Mouse (Mus musculus) macrophage (primary cell): ENCODE data around the gene Arl13a. TPM values are rescaled to one million over a fixed set of nuclear protein-coding genes. Genes with fewer than 3 reads are reported as not detected.
"Not testable (repeated sequence)": the region's sequence is repeated elsewhere in the genome, so short reads cannot be mapped to it uniquely, and the experiment has no call there.

ENCODE experiments used
- H3K27ac ChIP-seq: fragments of 350-480 bp; formaldehyde crosslinking; 2 replicates; pipeline ENCODE4 v1.9.0; 2021
- H3K36me3 ChIP-seq: fragments of 350-480 bp; formaldehyde crosslinking; 2 replicates; pipeline ENCODE4 v1.9.0; 2021; ENCODE audit errors: inconsistent target
- H3K4me3 ChIP-seq: fragments of 350-480 bp; formaldehyde crosslinking; 2 replicates; pipeline ENCODE4 v1.9.0; 2021; ENCODE audit errors: inconsistent target
- H3K79me2 ChIP-seq: fragments of 350-480 bp; formaldehyde crosslinking; 2 replicates; pipeline ENCODE4 v1.9.0; 2021; ENCODE audit errors: inconsistent target
- WGBS: methylation state at CpG from one replicate; pipeline ENCODE4 v1.1.7; 2026; ENCODE audit warnings: inconsistent platforms; ENCODE audit not compliant: missing documents; 5-methylcytosine and 5-hydroxymethylcytosine counted together
- polyA plus RNA-seq: library from polyadenylated mRNA; stranded (reverse); fragments of 250-400 nt; gene quantifications from 3 replicates; pipeline ENCODE4 v1.2.4, GENCODE M21; 2018; ENCODE audit warnings: inconsistent platforms
- total RNA-seq, 78 experiments: library from RNA; depleted of rRNA; stranded (reverse); fragments of 250-400 nt; gene quantifications; 1 replicate in 9 of 78; 2 replicates in 24 of 78; 3 replicates in 43 of 78; 4 replicates in 2 of 78; pipeline ENCODE4 v1.2.4; 2018; ENCODE audit warnings: inconsistent platforms in 56 of 78

Arl13a gene
- not detected for total RNA-seq (2018; cell fraction: chromatin; rRNA removed)
- not detected for total RNA-seq (2018; cell fraction: cytosol; rRNA removed)
- total RNA-seq (2018; cell fraction: nucleus; rRNA removed): not detected
- not detected in 3 replicates for polyA plus RNA-seq

DNA sequence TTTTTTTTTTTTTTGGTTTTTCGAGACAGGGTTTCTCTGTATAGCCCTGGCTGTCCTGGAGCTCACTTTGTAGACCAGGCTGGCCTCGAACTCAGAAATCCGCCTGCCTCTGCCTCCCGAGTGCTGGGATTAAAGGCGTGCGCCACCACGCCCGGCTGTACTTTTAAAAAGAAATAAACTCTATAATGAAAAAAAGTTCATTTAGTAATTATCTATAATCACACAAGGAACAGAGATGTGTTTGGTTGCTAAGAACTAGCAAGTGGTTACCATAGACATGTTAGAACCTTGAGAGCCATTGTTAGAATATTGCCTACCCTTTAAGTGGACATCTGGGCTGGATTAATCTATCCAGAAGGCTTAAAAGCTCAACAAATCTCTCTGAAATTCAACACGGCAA is at the start of gene Arl13a:
Gene Arl13a, plus strand, starts transcription at position 301 of the 400 bp plus-strand sequence.
- not testable (repeated sequence) for H3K36me3 ChIP-seq, H3K27ac ChIP-seq, H3K4me3 ChIP-seq, H3K79me2 ChIP-seq
- 100% methylated on average over 3 of the region's 9 CpGs for WGBS

DNA sequence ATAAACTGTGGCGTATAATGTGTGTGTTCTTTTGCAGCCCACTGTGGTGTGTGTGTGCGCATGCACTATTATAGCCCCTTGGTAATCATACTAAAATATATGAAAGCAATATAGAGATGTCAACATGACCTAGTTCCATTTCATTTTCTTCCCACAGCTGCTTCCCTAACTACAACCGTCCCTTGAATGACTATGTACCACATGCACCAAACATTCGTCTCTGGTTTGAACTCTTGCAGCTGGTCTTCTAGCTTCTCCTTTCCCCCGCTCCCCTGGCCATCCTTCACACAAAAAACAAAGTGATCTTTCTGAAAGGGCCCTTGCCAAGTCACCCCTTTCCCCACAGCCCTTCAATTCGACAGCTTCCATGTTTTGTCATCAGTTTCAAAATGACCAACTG is 47.3 kb upstream of the Arl13a start:
- Histone ChIP-seq H3K4me3 (no peak overlapping the region), H3K27ac (no peak overlapping the region), H3K36me3 (no peaks in the 10 kb centered on the region), H3K79me2 (no peaks in the 10 kb centered on the region)
- WGBS: 59% methylated on average over 4 of the region's 6 CpGs

DNA sequence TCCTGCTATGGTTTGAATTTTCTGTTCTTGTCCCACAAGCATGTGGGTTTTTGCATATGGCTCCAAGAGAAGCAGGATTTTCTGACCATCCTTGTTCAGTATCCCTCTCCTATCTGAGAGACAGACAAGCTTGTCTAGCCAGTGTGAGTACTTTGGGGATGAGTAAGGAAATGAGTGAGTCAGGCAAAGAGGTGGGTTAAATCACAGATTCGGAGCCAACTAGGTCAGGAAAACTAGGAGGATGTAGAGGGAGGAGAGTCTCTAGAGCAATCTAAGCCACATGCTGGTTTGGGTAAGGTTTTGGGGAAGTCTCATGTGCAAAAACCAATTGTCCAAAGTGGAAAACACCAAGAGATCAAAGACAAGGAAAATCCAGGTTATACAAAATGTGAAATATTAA is 45.8 kb upstream of the Arl13a start:
- Histone ChIP-seq H3K4me3 (no peak overlapping the region), H3K27ac (no peak overlapping the region), H3K79me2 (no peaks in the 10 kb centered on the region), H3K36me3 (no peaks in the 10 kb centered on the region)
- 83% methylated on average over 1 of the region's 1 CpGs for WGBS

DNA sequence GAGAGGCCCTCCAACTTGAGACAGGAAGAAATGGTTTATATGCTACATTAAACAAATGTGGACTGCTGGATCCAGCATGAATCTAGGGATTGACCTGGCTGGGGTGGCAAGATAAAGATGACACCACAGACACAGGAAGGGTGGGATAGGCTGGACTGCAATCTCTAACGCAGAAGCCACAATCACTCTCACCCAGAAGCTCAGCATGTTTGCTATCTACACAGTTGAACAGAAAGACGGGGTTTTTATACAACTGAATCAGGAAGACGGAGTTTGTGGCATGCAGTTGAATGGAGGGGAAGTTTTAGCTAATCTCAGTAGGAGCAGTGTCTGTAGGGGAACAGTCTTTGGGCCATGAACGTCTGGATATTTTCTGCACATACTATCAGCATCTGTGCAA is 45.3 kb upstream of the Arl13a start:
- no peak overlapping the region for H3K4me3 ChIP-seq
- no peaks in the 10 kb centered on the region for H3K79me2 ChIP-seq
- no peak overlapping the region for H3K27ac ChIP-seq
- 71% methylated on average over 4 of the region's 4 CpGs for WGBS
- H3K36me3 ChIP-seq: no peaks in the 10 kb centered on the region

DNA sequence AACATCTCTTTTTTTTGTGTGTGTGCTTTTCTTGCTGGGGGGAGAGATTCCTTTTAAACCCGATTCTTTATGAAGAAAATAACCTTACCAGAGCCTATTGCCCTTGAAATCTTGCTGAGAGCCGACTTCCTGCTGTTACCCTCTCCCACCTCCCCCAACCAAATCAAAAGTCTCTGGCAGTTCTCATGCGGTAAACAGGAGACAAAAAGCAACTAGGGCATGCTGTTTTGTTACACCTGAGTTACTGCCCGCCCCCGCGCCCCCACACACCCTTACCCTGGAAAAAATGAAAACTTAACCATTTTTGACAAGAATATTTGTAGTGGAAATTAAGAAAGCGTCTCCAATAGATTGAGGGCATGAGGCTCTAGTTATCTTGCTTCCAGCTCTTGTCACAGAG is 29.1 kb upstream of the Arl13a start:
- WGBS: 61% methylated on average over 7 of the region's 7 CpGs
- Histone ChIP-seq H3K36me3 (no peaks in the 10 kb centered on the region), H3K4me3 (no peak overlapping the region), H3K79me2 (no peaks in the 10 kb centered on the region), H3K27ac (no peak overlapping the region)

DNA sequence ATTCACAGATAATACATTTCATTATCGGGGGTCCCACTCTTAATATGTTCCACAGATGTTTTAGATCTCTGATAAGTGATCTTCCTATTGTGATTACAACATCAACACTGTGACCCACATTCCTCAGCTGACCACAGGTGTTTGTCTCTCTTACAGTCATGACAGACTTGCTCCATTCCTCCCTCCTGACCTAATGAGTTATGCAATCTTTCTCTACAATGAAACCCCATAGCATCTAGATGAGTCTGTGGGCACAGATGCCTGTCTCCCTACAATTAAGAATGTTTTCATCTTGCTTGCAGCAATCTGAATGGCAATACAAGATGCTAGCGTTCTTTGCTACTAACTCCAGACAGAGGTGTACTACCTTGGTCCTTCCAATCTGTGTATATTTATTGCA is 26.9 kb upstream of the Arl13a start:
- H3K27ac ChIP-seq: no peak overlapping the region
- no peaks in the 10 kb centered on the region for H3K36me3 ChIP-seq
- H3K79me2 ChIP-seq: no peaks in the 10 kb centered on the region
- no peak overlapping the region for H3K4me3 ChIP-seq
- WGBS: 55% methylated on average over 2 of the region's 2 CpGs

DNA sequence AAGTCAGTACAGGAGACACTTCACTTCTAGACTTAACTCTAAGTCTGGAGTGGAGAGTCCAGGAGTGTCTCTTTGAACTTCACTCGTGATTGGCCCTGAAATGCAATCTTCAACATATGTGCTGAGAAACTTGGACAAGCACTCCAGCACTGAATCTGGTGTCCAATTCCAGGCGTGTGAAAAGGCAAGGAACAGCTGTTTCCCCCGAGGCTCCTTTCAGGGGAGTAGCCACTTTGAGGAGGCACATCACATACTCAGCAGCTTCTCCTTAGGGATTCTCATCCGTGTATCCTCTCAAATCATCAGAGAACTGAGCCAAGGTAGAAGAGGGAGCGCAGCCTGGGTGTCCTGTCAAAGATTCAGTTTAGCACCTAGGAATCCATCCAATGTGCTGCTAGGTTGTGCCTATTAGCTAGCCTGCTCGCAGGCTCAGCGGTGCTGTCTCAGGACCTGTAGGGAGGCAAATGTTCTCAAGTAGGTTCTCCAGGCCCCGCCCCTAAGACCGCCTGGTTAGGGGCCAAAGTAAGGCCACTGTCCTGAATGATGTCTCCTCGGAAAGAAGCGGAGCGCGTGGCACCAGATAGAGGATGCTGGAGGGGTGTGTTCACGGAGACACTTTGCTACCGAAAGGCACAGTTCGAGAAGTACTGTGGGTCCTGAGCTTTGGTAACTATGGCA is 25.1 kb upstream of the Arl13a start, which contains the start of gene Xkrx:
Gene Xkrx, minus strand, starts transcription at position 34 of the 678 bp plus-strand sequence.
- H3K27ac ChIP-seq: no peak within 1 kb of the TSS
- H3K36me3 ChIP-seq: no peaks in the 10 kb centered on the region
- 78% methylated on average over 16 of the region's 16 CpGs for WGBS
- H3K79me2 ChIP-seq: no peaks in the 10 kb centered on the region
- H3K4me3 ChIP-seq: no peak within 1 kb of the TSS

DNA sequence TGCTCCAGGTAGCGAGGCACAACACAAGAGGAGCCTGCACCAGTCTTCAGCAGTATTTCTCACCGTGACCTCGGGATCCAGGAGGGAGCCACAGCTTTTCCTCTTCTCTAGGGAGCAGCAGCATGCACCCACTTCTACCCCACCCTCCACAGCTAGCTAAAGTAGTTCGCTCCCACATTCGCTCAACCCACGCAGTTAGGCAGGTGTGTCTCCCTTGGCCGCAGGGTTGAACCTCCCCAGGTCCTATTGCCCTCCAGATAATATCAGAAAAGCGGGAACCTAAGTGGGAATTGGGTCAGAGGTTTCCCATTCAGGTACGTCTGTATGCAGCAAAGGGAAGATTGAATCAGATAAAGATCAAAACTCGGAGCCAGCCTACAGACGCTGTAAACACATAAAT is 24.5 kb upstream of the Arl13a start:
- no peaks in the 10 kb centered on the region for H3K79me2 ChIP-seq
- no peak overlapping the region for H3K27ac ChIP-seq
- 40% methylated on average over 11 of the region's 11 CpGs for WGBS
- H3K4me3 ChIP-seq: no peak overlapping the region
- no peaks in the 10 kb centered on the region for H3K36me3 ChIP-seq

DNA sequence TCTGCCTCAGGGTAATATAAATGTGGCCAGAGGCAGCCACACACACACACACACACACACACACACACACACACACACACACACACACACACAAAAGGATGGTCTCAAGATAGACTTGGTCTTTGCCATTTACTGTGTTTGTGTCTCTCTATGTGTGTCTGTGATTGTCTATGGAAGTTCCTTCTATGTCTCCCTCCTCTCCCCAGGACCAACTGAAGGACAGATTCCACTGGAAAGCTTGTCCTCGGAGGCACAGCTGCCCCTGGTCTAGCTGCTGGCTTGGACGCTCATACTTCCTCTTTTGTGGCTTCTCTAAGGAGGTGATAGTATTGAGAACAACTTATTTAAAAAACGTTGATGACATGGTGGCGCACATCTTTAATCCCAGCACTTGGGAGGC is 23.8 kb upstream of the Arl13a start:
- WGBS: 22% methylated on average over 4 of the region's 4 CpGs
- H3K27ac ChIP-seq: no peak overlapping the region
- H3K4me3 ChIP-seq: no peak overlapping the region
- H3K79me2 ChIP-seq: no peaks in the 10 kb centered on the region
- H3K36me3 ChIP-seq: no peaks in the 10 kb centered on the region

DNA sequence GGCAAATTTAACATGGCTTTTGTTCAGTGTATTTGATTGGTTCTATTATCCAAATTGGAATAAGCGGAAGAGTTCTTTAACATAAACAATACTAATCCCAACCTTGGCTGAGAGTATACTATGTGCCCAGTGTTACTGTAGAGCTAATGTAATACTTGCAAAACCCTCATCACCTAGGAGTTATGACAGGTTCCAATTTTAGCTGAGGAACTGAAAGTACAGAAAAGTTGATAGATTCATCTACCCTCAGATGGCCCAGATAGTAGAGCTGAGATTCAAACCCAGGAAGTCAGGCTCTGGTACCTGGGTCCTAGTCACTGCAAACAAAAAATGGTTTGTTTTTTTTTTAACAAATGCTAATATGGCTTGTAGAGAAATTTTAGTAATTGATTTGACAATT is 16.7 kb upstream of the Arl13a start:
- no peak overlapping the region for H3K4me3 ChIP-seq
- no peaks in the 10 kb centered on the region for H3K36me3 ChIP-seq
- H3K79me2 ChIP-seq: no peaks in the 10 kb centered on the region
- 100% methylated on average over 1 of the region's 1 CpGs for WGBS
- H3K27ac ChIP-seq: no peak overlapping the region

DNA sequence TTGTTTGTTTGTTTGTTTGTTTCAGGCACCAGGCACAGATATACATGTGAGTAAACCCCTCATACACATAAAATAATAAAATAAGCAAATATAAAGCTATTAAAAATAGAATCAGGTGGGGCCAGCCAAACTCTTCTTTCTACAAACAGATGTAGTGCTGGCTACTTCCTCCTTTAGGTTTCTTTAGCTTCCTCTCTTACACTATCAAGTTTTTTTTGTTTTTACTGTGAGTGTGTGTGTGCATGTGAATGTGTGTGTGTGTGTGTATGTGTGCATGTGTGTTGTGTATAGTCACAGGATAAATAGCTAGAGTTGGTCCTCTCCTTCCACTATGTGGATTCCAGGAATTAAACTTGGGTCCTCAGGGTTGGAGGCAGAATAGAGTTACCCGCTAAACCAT is 12.6 kb upstream of the Arl13a start:
- Histone ChIP-seq H3K4me3 (no peak overlapping the region), H3K27ac (no peak overlapping the region), H3K36me3 (no peaks in the 10 kb centered on the region), H3K79me2 (no peaks in the 10 kb centered on the region)
- 86% methylated on average over 1 of the region's 1 CpGs for WGBS

DNA sequence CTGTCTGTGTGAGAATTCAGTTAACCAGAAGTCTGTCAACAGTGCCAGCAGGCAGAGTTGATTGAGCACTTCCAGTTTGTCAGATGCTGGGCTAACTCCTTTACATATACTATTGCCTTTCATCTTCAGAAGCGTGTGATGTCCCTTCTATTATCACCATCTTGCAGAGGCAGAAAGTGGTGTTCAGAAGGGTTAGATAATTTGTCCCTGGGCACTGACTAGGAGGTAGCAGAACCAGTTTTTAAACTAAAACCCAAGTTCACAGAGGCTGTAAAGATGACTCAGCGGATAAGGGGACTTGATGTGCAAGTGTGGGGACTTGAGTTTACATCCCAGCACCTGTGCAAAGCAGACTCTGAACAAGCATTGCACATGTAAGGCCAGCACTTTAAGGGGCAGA is 21.2 kb downstream of the Arl13a start:
- Histone ChIP-seq H3K79me2 (no peaks in the 10 kb centered on the region), H3K27ac (no peak overlapping the region), H3K36me3 (no peaks in the 10 kb centered on the region), H3K4me3 (no peak overlapping the region)
- 86% methylated on average over 2 of the region's 2 CpGs for WGBS

DNA sequence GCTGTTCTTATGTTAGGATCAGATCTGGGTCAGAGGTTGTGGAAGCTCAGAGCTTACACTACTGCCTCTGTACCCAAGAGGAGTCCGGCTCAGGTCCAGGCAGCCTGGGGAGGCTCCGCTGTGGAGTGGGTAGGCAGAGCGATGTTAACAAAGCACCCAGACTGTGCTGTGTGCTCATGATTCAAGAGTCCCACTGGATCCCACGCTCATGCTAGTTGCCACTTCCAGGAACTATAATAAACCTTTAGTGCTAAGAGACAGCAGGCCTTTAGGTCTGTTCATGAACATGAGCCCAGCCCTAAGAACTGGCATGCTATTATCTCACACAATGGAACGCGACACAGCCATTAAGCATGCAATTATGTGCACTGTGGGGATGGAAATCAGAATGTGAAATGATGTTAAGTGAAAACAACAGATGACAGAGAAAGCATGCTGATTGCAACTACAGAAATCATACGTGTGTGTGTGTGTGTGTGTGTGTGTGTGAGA is 23.9 kb downstream of the Arl13a start:
- 96% methylated on average over 6 of the region's 7 CpGs for WGBS
- H3K4me3 ChIP-seq: no peak overlapping the region
- no peaks in the 10 kb centered on the region for H3K36me3 ChIP-seq
- no peaks in the 10 kb centered on the region for H3K79me2 ChIP-seq
- no peak overlapping the region for H3K27ac ChIP-seq

DNA sequence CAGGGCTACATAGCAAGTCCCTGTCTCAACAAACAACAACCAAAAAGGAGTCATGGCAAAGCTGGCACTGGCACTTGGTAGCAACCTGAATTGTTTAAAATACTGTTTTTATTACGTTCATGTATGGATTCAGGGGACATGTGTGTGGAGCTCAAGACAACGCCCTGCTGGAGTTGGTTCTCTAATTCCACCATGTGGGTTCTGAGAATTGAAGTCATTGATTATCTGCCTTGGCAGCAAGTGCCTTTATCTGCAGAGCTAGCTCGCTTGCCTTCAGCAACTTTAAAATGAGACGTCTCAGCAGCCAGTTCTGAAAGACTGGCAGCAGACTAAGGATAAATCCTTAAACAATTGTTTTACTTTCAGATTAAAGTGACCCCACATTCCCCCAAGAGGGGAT is 30.9 kb downstream of the Arl13a start:
- Histone ChIP-seq H3K36me3 (no peaks in the 10 kb centered on the region), H3K27ac (no peak overlapping the region), H3K4me3 (no peak overlapping the region), H3K79me2 (no peaks in the 10 kb centered on the region)
- WGBS: 97% methylated on average over 4 of the region's 4 CpGs

DNA sequence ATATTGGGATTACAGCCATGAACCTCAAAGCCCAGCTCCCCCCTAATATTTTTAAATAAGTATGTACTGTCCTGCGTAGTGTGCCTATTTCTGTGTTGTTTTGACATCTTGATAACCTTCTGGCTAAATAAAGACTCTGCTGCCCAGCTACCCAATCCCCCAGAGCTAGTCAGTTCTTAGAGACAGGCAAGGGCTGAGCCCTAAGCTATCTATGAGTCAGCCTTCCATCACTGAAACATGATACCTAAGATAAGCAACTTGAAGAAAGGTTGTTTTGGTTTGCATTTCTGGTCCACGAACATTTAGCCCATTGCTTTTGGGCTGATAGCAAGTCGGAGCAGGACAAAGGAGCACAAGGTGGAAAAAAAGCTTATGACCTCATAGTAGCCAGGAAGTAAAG is 33.3 kb downstream of the Arl13a start:
- Histone ChIP-seq H3K4me3 (no peak overlapping the region), H3K27ac (no peak overlapping the region), H3K79me2 (no peaks in the 10 kb centered on the region), H3K36me3 (no peaks in the 10 kb centered on the region; the same call in 1 of the 2 replicates)
- WGBS: 93% methylated on average over 3 of the region's 3 CpGs

DNA sequence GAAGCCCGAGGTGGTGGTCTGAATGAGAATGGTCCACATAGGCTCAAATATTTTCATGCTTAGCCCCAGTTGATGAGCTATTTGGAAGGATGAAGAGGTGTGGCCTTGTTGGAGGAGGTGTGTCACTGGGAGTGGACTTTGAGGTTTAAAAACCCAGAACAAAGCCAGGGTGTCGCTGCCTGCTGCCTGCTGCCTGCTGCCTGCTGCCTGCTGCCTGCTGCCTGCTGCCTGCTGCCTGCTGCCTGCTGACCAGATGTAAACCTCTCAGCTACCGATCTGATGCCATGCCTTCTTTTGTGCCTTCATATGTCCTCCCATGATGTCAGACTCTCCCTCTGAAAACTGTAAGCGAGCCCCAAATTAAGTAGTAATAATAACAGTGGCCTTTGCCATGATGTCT is 34.6 kb downstream of the Arl13a start, which contains the start of gene Nox1:
Gene Nox1, minus strand, starts transcription at position 101 of the 400 bp plus-strand sequence.
- Histone ChIP-seq H3K27ac (no peak within 1 kb of the TSS), H3K79me2 (no peaks in the 10 kb centered on the region), H3K4me3 (no peak within 1 kb of the TSS), H3K36me3 (no peaks in the 10 kb centered on the region; the same call in 1 of the 2 replicates)
- WGBS: 80% methylated on average over 4 of the region's 4 CpGs
